Mouse (Mus musculus) brain, embryonic 14.5 days (tissue): ENCODE measurements around the gene Fam83e. TPM values are rescaled to one million over a fixed set of nuclear protein-coding genes. Genes with fewer than 3 reads are reported as not detected.

Source experiments
- DNase-seq: peaks from one replicate; pipeline ENCODE4 v3.0.0-alpha.2; 2011; ENCODE audit warnings: low read depth
- CTCF ChIP-seq: fragments of 200-500 bp; IDR thresholded peaks from 2 replicates; pipeline ENCODE4 v1.5.1; 2012; ENCODE audit warnings: inconsistent platforms, mild to moderate bottlenecking, moderate library complexity, borderline replicate concordance; ENCODE audit not compliant: insufficient read depth, insufficient read length; ENCODE audit errors: extremely low read depth
- POLR2A ChIP-seq: fragments of 200-500 bp; IDR thresholded peaks from 2 replicates; pipeline ENCODE4 v1.6.1; 2012; ENCODE audit warnings: mild to moderate bottlenecking, inconsistent platforms, borderline replicate concordance; ENCODE audit not compliant: poor library complexity, insufficient read depth, insufficient read length, severe bottlenecking; ENCODE audit errors: extremely low read depth
- polyA plus RNA-seq: library from polyadenylated mRNA; depleted of rRNA; stranded (reverse); fragments of >200 nt; gene quantifications from 2 replicates; pipeline ENCODE4 v1.2.3, GENCODE M21; 2012

Gene Fam83e
- polyA plus RNA-seq, 1 experiment = 0.68 TPM

DNA sequence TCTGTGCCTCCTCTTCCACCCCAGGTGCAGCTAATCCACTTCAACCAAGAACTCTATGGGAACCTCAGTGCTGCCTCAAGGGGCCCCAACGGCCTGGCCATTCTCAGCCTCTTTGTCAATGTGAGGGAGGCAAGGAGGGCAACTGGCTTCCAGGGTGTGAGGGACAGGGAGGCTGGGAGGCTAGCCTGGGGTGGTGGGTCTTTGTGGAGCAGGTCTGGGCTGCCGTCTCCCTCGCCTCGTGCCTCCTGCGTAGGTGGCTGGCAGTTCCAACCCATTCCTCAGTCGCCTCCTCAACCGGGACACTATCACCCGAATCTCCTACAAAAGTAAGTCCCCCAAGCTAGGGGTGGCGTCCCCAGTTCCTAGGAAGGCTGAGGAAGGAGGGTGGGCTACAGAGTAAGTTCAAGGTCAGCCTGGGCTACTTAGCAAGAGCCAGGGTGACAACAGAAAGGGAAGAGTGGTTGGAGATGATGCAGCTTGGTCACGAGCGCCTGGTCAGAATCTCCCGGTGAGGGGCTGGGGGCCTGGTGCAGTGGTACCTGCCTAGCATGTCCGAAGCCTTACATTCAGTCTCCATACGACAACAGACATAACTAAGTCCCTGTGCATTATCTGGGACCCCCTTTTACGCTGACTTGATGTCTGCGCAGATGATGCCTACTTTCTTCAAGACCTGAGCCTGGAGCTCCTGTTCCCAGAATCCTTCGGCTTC lies 18.0 kb upstream of the Fam83e start:
- no peak for DNase-seq
- no peak for TF ChIP-seq CTCF
- no peak for TF ChIP-seq POLR2A

DNA sequence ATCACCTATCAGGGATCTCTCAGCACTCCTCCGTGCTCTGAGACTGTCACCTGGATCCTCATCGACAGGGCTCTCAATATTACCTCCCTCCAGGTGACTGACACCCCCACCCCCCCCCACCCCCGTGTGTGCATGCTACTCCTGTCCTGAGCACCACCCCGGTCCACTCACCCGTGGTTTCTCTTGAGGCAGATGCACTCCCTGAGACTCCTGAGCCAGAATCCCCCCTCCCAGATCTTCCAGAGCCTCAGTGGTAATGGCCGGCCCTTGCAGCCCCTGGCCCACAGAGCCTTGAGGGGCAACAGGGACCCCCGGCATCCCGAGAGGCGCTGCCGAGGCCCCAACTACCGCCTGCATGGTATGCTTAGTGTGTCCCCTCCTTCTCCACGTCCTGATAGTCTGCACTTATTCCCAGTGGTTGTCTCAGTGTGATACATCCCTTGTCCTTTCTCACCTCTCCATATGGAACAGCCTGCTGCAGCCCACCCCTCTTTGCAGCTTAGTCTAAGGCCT lies 17.4 kb upstream of the Fam83e start:
- TF ChIP-seq CTCF = no peak
- no peak for TF ChIP-seq POLR2A
- DNase-seq = no peak

DNA sequence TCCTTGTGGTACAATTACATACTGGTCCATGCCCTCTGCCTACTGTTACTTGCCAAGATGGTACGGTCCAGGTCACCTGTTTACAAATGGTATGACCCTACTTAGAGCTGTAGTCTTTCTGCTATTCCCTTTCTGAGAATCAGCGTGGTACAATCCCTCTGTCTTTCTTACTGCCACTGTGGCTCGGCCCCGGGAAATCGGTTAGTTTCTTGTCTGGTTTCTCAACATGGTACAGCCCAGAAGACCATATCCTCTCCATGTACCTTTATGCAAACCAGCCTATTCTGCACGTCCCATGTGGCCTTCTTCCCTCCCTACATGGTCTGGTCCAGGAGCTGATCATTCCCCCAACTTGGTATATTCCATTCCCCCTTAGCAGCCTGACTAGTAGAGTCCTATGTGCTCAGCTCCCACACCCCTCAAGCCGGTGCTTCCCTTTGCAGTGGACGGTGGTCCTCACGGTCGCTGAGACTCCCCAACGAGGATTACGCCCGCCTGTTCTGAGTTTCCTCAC lies 16.9 kb upstream of the Fam83e start:
- peak; percentile 96 for DNase-seq
- TF ChIP-seq POLR2A (0 out of 2 replicates have a peak, but pooled peaks have one; percentile 5), CTCF (no peak)

- DNase-seq = peak; percentile 100
- TF ChIP-seq POLR2A = no peak
- no peak for TF ChIP-seq CTCF
Observed at GRCm38 (mm10) chr7:45704730-45705442, 16.1 kb upstream of the Fam83e start, which contains the start of gene Dbp. Gene Dbp (plus strand): TSS chr7:45705088.

- no peak for DNase-seq
- TF ChIP-seq CTCF (no peak), POLR2A (no peak)
Observed at GRCm38 (mm10) chr7:45705443-45705864, 15.6 kb upstream of the Fam83e start.

DNA sequence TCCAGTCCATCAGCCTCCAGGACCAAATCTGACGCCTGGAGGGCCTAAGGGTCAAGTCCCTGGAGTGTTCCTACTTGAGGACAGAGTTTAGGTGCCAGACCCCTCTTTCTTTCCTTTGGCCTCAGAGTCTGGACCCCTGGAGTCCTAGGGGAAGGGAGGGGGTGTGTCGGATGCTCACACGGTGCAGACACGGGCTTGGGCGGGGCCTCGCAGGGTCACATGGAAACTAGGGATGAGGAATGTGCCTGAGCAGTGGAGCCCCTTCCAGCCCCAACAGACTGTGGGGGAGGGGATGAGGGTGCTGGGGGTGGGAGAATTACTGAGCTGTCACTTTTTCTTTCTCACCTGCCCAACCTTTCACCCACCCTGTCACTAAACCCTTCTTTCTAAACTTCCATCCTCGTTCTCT lies 15.1 kb upstream of the Fam83e start:
- DNase-seq = peak; percentile 41
- TF ChIP-seq POLR2A = no peak
- TF ChIP-seq CTCF = no peak

DNA sequence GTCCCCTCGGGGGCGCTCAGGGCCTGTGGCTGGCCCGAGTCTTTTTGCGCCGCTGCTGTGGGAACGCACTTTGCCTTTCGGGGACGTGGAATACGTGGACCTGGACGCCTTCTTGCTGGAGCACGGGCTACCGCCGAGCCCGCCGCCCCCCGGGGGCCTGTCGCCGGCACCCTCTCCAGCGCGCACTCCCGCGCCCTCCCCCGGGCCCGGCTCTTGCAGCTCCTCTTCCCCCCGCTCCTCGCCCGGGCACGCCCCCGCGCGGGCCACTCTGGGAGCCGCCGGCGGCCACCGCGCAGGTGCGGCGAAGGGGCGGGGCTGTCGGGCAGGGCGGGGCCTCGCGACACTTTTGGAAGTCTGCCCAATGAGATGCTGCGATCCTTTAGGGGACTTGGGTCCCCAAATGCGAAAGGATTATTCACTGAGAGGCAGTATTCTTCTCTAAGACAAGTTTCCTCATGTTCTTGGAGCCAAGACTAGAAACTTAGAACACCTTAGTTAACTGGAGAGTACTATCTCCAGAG lies 14.2 kb upstream of the Fam83e start:
- TF ChIP-seq POLR2A (peak; percentile 52; the same call in 1 of the 2 replicates), CTCF (no peak)
- peak; percentile 86 for DNase-seq

DNA sequence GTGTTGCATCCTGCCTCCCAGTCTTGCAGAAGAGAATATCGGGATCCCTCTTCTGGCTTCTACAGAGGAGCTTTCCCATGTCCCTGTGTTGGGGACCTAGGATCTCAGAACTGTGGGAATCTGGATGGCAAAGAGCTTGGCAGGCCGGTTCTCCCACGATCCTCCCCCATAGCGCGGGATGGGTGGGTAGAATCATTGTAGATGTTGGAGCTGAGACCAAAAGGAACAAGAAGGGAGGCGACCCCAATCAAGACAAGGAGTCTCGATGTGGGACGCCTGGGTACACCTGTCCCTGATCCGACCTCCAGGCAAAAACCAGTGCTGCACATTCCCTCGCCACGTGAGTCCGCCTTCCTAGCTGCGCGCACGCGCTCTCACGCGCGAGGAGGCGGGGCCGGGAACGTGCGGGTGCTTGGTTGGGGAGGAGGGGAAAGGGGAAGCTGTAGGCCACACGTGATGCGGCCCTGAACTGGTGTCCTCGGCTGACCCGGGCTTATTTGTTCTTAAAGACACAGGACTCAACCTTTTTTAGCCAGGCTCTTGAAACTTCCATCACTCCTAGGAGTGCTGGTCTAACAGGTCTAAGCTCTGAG lies 13.5 kb upstream of the Fam83e start:
- DNase-seq = peak; percentile 94
- TF ChIP-seq POLR2A (no peak), CTCF (no peak)

DNA sequence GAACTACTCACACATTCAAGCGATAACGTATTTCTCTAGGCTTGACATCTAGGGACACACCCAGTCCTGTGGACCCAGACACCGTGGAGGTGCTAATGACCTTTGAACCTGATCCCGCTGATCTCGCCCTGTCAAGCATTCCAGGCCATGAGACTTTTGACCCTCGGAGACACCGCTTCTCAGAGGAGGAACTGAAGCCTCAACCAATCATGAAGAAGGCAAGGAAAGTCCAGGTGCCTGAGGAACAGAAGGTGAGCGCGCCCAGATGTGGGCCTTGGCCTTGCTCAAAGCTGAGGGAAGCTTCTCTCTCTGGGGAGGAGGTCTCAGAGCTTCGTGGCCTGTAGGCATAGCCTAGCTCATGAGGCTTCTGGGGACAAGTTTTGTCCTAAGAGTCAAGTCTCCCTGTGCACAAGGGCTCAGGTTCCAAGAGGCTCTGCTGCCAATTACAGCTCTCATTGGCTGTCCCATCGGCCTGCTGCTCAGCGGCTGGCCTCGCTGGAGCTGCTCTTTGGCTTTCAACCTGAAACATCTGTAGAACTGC lies 12.7 kb upstream of the Fam83e start:
- DNase-seq = no peak
- no peak for TF ChIP-seq CTCF
- TF ChIP-seq POLR2A = no peak

GRCm38 (mm10) chr7:45709036-45709435 lies 12.0 kb upstream of the Fam83e start:
- DNase-seq = peak; percentile 89
- TF ChIP-seq CTCF (no peak), POLR2A (no peak)
